Mouse (Mus musculus) embryo, embryonic 9.5 days (tissue): ENCODE results near the gene Pepd.

Experiments
- DNase-seq: peaks from one replicate; pipeline ENCODE4 v3.0.0-alpha.2; 2017; ENCODE audit errors: extremely low spot score

Gene Pepd

GRCm38 (mm10) chr7:35027801-35028420, 115.7 kb downstream of the Pepd start:
- DNase-seq, result no peak

GRCm38 (mm10) chr7:35028559-35028958, 116.4 kb downstream of the Pepd start:
- DNase-seq, result no peak

GRCm38 (mm10) chr7:35029228-35029627, 117.0 kb downstream of the Pepd start:
- no peak for DNase-seq

GRCm38 (mm10) chr7:35029648-35030047, 117.5 kb downstream of the Pepd start:
- no peak for DNase-seq

- no peak for DNase-seq
Observed at GRCm38 (mm10) chr7:35030567-35030966, 118.4 kb downstream of the Pepd start.

- no peak for DNase-seq
Observed at GRCm38 (mm10) chr7:35035141-35035553, 123.0 kb downstream of the Pepd start.

- no peak for DNase-seq
Observed at GRCm38 (mm10) chr7:35035565-35035964, 123.4 kb downstream of the Pepd start.

- no peak for DNase-seq
Observed at GRCm38 (mm10) chr7:35036266-35036731, 124.1 kb downstream of the Pepd start.

GRCm38 (mm10) chr7:35037408-35037807, 125.2 kb downstream of the Pepd start:
- DNase-seq, result no peak

GRCm38 (mm10) chr7:35040176-35040972, 128.2 kb downstream of the Pepd start:
- DNase-seq, result no peak

GRCm38 (mm10) chr7:35041286-35042208, 129.4 kb downstream of the Pepd start:
- DNase-seq, result no peak

- no peak for DNase-seq
Observed at GRCm38 (mm10) chr7:35042209-35042554, 130.0 kb downstream of the Pepd start.

- no peak for DNase-seq
Observed at GRCm38 (mm10) chr7:35042759-35043217, 130.6 kb downstream of the Pepd start.

GRCm38 (mm10) chr7:35043266-35043817, 131.2 kb downstream of the Pepd start:
- no peak for DNase-seq

GRCm38 (mm10) chr7:35044719-35045118, 132.5 kb downstream of the Pepd start:
- no peak for DNase-seq

- no peak for DNase-seq
Observed at GRCm38 (mm10) chr7:35046091-35046490, 133.9 kb downstream of the Pepd start.

- no peak for DNase-seq
Observed at GRCm38 (mm10) chr7:35050540-35050939, 138.4 kb downstream of the Pepd start.

GRCm38 (mm10) chr7:35053161-35053560, 141.0 kb downstream of the Pepd start:
- DNase-seq, result no peak

GRCm38 (mm10) chr7:35054286-35054685, 142.1 kb downstream of the Pepd start:
- DNase-seq, result no peak

GRCm38 (mm10) chr7:35054977-35055618, 142.9 kb downstream of the Pepd start:
- no peak for DNase-seq
